Mouse (Mus musculus): ENCODE data around the gene Ndufa10. TPM values are rescaled to one million over a fixed set of nuclear protein-coding genes. Genes with fewer than 3 reads are reported as not detected.

Gene Ndufa10
- polyA plus RNA-seq, 1 experiment: 45.5 TPM

DNA sequence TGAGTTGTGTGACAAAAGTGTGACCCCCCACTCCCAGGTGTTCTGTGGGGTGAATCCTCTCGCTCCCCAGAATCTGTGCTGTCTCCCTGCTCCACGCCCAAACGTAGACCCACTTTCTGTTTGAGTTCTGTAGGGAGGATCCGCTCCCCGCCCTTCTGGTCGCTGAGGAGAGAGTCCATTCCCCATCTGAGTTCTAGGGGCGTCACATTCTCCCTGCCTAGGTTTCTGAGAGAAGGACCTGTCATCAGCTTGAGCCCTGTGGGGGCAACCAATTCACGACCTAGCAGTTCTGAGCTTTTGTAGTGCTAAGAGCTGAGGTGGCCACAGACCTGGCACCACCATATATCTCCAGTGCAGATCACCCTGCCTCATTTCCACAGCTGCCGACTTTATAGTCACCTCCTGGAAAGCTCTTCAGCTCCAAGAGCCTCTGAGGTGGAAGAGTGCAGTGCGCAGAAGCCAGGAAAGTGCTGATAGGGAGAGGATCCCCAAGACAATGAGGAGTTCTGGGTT is 462 bp upstream of the Ndufa10 start:
- Histone ChIP-seq H3K4me3 (replicated peaks; ENCODE audit: control insufficient read depth, low read depth, low read length) (peak overlapping the region; percentile 86), H3K27ac (ENCODE audit: control insufficient read depth, insufficient read depth, low read depth, low read length, poor library complexity) (peak overlapping the region; percentile 17), H3K4me1 (ENCODE audit: control insufficient read depth, insufficient read depth, low read length) (peaks cover 2% of the 10 kb centered on the region)
- no peak for TF ChIP-seq CTCF (IDR thresholded peaks at IDR 0.05; ENCODE audit: control insufficient read depth, insufficient read depth, low read length)
- no peak for TF ChIP-seq POLR2A (IDR thresholded peaks at IDR 0.05; ENCODE audit: borderline replicate concordance, control insufficient read depth, low read depth, low read length)
- 3% methylated on average over 10 of the region's 10 CpGs for WGBS

- 8% methylated on average over 4 of the region's 4 CpGs for WGBS
- Histone ChIP-seq H3K27ac (ENCODE audit: control insufficient read depth, insufficient read depth, low read depth, low read length, poor library complexity) (peak overlapping the region; percentile 15; the same call in 1 of the 2 replicates), H3K4me3 (replicated peaks; ENCODE audit: control insufficient read depth, low read depth, low read length) (no peak overlapping the region), H3K4me1 (ENCODE audit: control insufficient read depth, insufficient read depth, low read length) (peaks cover 2% of the 10 kb centered on the region)
- TF ChIP-seq POLR2A (IDR thresholded peaks at IDR 0.05; ENCODE audit: borderline replicate concordance, control insufficient read depth, low read depth, low read length) (no peak), CTCF (IDR thresholded peaks at IDR 0.05; ENCODE audit: control insufficient read depth, insufficient read depth, low read length) (no peak)
Measured at GRCm38 (mm10) chr1:92468891-92469290, 4.8 kb downstream of the Ndufa10 start.

DNA sequence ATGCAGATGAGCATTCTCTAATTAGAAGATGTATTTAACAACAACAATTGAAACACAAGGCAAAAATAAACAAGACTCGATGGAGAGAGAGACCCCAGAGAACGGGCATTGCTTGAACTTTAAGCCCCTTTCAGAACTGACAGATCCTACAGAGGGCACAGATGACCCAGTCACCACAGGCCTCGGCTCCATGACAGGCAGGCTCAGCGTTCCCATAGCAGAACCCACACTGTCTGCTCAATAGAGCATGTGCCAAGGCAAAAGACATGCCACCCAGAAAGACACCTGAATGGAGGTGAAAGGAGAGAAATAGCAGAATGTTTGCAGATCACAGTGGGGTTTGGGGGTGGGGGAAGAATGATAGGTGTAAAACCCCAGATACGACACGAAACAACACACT is 15.2 kb downstream of the Ndufa10 start:
- Histone ChIP-seq H3K27ac (ENCODE audit: control insufficient read depth, insufficient read depth, low read depth, low read length, poor library complexity) (no peak overlapping the region), H3K4me1 (ENCODE audit: control insufficient read depth, insufficient read depth, low read length) (no peaks in the 10 kb centered on the region), H3K4me3 (replicated peaks; ENCODE audit: control insufficient read depth, low read depth, low read length) (no peak overlapping the region)
- no peak for TF ChIP-seq POLR2A (IDR thresholded peaks at IDR 0.05; ENCODE audit: borderline replicate concordance, control insufficient read depth, low read depth, low read length)
- TF ChIP-seq CTCF (IDR thresholded peaks at IDR 0.05; ENCODE audit: control insufficient read depth, insufficient read depth, low read length): no peak
- 86% methylated on average over 6 of the region's 6 CpGs for WGBS

- TF ChIP-seq POLR2A (IDR thresholded peaks at IDR 0.05; ENCODE audit: borderline replicate concordance, control insufficient read depth, low read depth, low read length) (no peak), CTCF (IDR thresholded peaks at IDR 0.05; ENCODE audit: control insufficient read depth, insufficient read depth, low read length) (no peak)
- H3K4me1 ChIP-seq (ENCODE audit: control insufficient read depth, insufficient read depth, low read length): no peaks in the 10 kb centered on the region
Measured at GRCm38 (mm10) chr1:92457758-92458157, 15.9 kb downstream of the Ndufa10 start.

GRCm38 (mm10) chr1:92453751-92454445 is 19.8 kb downstream of the Ndufa10 start:
- H3K4me3 ChIP-seq (replicated peaks; ENCODE audit: control insufficient read depth, low read depth, low read length): no peak overlapping the region
- no peaks in the 10 kb centered on the region for H3K4me1 ChIP-seq (ENCODE audit: control insufficient read depth, insufficient read depth, low read length)
- WGBS: 57% methylated on average over 8 of the region's 8 CpGs
- no peak overlapping the region for H3K27ac ChIP-seq (ENCODE audit: control insufficient read depth, insufficient read depth, low read depth, low read length, poor library complexity)
- TF ChIP-seq CTCF (IDR thresholded peaks at IDR 0.05; ENCODE audit: control insufficient read depth, insufficient read depth, low read length) (peak; percentile 34; the same call in 1 of the 2 replicates), POLR2A (IDR thresholded peaks at IDR 0.05; ENCODE audit: borderline replicate concordance, control insufficient read depth, low read depth, low read length) (no peak)

More at GRCm38 (mm10) chr1:92457758-92458157, 15.9 kb downstream of the Ndufa10 start:
- H3K27ac ChIP-seq (ENCODE audit: control insufficient read depth, insufficient read depth, low read depth, low read length, poor library complexity): no peak overlapping the region
- no peak overlapping the region for H3K4me3 ChIP-seq (replicated peaks; ENCODE audit: control insufficient read depth, low read depth, low read length)

DNA sequence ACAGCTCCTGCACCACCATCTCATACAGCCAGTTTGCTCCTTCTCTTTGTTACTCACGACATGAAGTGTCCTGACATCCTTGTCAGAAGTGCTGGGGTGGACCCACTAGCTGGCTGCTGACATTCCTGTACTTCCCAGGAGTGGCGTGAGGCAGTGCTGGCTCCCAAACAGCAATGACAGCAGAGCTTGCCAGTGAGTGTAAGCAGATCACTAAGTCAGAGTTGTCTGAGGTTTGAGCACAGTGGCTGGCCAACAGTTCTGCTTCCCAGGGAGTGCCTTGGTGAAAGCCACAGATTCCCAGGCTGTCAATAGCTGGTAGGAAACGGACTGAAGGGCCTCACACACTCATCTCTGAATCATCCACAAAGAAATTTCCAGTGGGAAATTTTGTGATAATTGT is 25.4 kb downstream of the Ndufa10 start:
- no peak overlapping the region for H3K4me3 ChIP-seq (replicated peaks; ENCODE audit: control insufficient read depth, low read depth, low read length)
- no peaks in the 10 kb centered on the region for H3K4me1 ChIP-seq (ENCODE audit: control insufficient read depth, insufficient read depth, low read length)
- TF ChIP-seq CTCF (IDR thresholded peaks at IDR 0.05; ENCODE audit: control insufficient read depth, insufficient read depth, low read length) (no peak), POLR2A (IDR thresholded peaks at IDR 0.05; ENCODE audit: borderline replicate concordance, control insufficient read depth, low read depth, low read length) (no peak)
- no peak overlapping the region for H3K27ac ChIP-seq (ENCODE audit: control insufficient read depth, insufficient read depth, low read depth, low read length, poor library complexity)
- WGBS: 84% methylated on average over 3 of the region's 3 CpGs

GRCm38 (mm10) chr1:92441453-92442063 is 32.1 kb downstream of the Ndufa10 start:
- no peaks in the 10 kb centered on the region; the same call in 1 of the 2 replicates for H3K4me1 ChIP-seq (ENCODE audit: control insufficient read depth, insufficient read depth, low read length)
- H3K27ac ChIP-seq (ENCODE audit: control insufficient read depth, insufficient read depth, low read depth, low read length, poor library complexity): no peak overlapping the region
- TF ChIP-seq CTCF (IDR thresholded peaks at IDR 0.05; ENCODE audit: control insufficient read depth, insufficient read depth, low read length) (no peak), POLR2A (IDR thresholded peaks at IDR 0.05; ENCODE audit: borderline replicate concordance, control insufficient read depth, low read depth, low read length) (no peak)
- 70% methylated on average over 6 of the region's 6 CpGs for WGBS
- no peak overlapping the region for H3K4me3 ChIP-seq (replicated peaks; ENCODE audit: control insufficient read depth, low read depth, low read length)

GRCm38 (mm10) chr1:92440066-92440750 is 33.5 kb downstream of the Ndufa10 start:
- Histone ChIP-seq H3K4me1 (ENCODE audit: control insufficient read depth, insufficient read depth, low read length) (no peaks in the 10 kb centered on the region; the same call in 1 of the 2 replicates), H3K27ac (ENCODE audit: control insufficient read depth, insufficient read depth, low read depth, low read length, poor library complexity) (no peak overlapping the region), H3K4me3 (replicated peaks; ENCODE audit: control insufficient read depth, low read depth, low read length) (no peak overlapping the region)
- TF ChIP-seq POLR2A (IDR thresholded peaks at IDR 0.05; ENCODE audit: borderline replicate concordance, control insufficient read depth, low read depth, low read length) (no peak), CTCF (IDR thresholded peaks at IDR 0.05; ENCODE audit: control insufficient read depth, insufficient read depth, low read length) (no peak)
- WGBS: 88% methylated on average over 9 of the region's 9 CpGs

All from bone marrow, adult 2 months (tissue).